Mouse (Mus musculus) midbrain, embryonic 14.5 days (tissue): ENCODE measurements at regions not wholly inside any gene's neighbourhood (a gene's known extent, or its start where the extent isn't known, plus 50 kb on each side); places are given as distances from the start of the nearest gene placed in this dataset.

Experiments used
- ATAC-seq: fragments of 200-750 bp; cut with Nextera tagmentation; 2 replicates; pipeline ENCODE4 v1.8.0; 2017; ENCODE audit warnings: moderate number of reproducible peaks, moderate library complexity; ENCODE audit not compliant: low FRiP score, low TSS enrichment
- DNase-seq: peaks from one replicate; pipeline ENCODE4 v3.0.0-alpha.2; 2015
- H3K27ac ChIP-seq: fragments of 300-500 bp; sonication (generic); replicated peaks from 2 replicates; pipeline ENCODE4 v1.5.1; 2014; ENCODE audit warnings: mild to moderate bottlenecking, low read depth, low read length, moderate library complexity
- H3K27me3 ChIP-seq: fragments of 300-500 bp; sonication (generic); 2 replicates; pipeline ENCODE4 v1.6.1; 2014; ENCODE audit warnings: low read length, control low read depth, mixed read lengths; ENCODE audit not compliant: control insufficient read depth, insufficient read depth
- H3K36me3 ChIP-seq: fragments of 300-500 bp; sonication (generic); 2 replicates; pipeline ENCODE4 v1.6.1; 2014; ENCODE audit warnings: low read length, control low read depth; ENCODE audit not compliant: control insufficient read depth, insufficient read depth
- H3K4me1 ChIP-seq: fragments of 300-500 bp; sonication (generic); 2 replicates; pipeline ENCODE4 v1.6.1; 2014; ENCODE audit warnings: mild to moderate bottlenecking, antibody characterized with exemption, low read length, control low read depth; ENCODE audit not compliant: control insufficient read depth, insufficient read depth
- H3K4me2 ChIP-seq: fragments of 300-500 bp; sonication (generic); 2 replicates; pipeline ENCODE4 v1.6.1; 2014; ENCODE audit warnings: mild to moderate bottlenecking, low read length, moderate library complexity
- H3K4me3 ChIP-seq: fragments of 300-500 bp; sonication (generic); replicated peaks from 2 replicates; pipeline ENCODE4 v1.5.1; 2014; ENCODE audit warnings: low read depth, low read length
- H3K9ac ChIP-seq: fragments of 300-500 bp; sonication (generic); replicated peaks from 2 replicates; pipeline ENCODE4 v1.6.1; 2014; ENCODE audit warnings: mild to moderate bottlenecking, low read length, moderate library complexity
- H3K9me3 ChIP-seq: fragments of 300-500 bp; sonication (generic); 2 replicates; pipeline ENCODE4 v1.6.1; 2016; ENCODE audit warnings: low read length, control low read depth, mixed read lengths; ENCODE audit not compliant: control insufficient read depth
- WGBS: fragments of 180-500 bp; shearing (Covaris S2); extraction: QIAGEN DNeasy Blood & Tissue Kit; methylation state at CpG from one replicate; pipeline ENCODE4 v1.1.7; 2014; 5-methylcytosine and 5-hydroxymethylcytosine counted together

GRCm38 (mm10) chr5:58184616-58185015 is 466.8 kb downstream of the Pcdh7 start:
- H3K27me3 ChIP-seq: no peaks in the 10 kb centered on the region
- H3K36me3 ChIP-seq: no peaks in the 10 kb centered on the region
- no peak overlapping the region for H3K4me2 ChIP-seq
- H3K4me1 ChIP-seq: no peaks in the 10 kb centered on the region
- ATAC-seq (no peak), DNase-seq (no peak)
- no peak overlapping the region for H3K4me3 ChIP-seq
- H3K9me3 ChIP-seq: no peaks in the 10 kb centered on the region
- H3K27ac ChIP-seq: no peak overlapping the region
- no peak overlapping the region for H3K9ac ChIP-seq

GRCm38 (mm10) chr5:58207527-58207926 is 489.8 kb downstream of the Pcdh7 start:
- no peaks in the 10 kb centered on the region for H3K9me3 ChIP-seq
- H3K27me3 ChIP-seq: no peaks in the 10 kb centered on the region
- no peak overlapping the region for H3K4me3 ChIP-seq
- H3K9ac ChIP-seq: no peak overlapping the region
- no peaks in the 10 kb centered on the region for H3K36me3 ChIP-seq
- DNase-seq (no peak), ATAC-seq (no peak)
- H3K4me1 ChIP-seq: no peaks in the 10 kb centered on the region
- H3K4me2 ChIP-seq: no peak overlapping the region
- no peak overlapping the region for H3K27ac ChIP-seq

DNA sequence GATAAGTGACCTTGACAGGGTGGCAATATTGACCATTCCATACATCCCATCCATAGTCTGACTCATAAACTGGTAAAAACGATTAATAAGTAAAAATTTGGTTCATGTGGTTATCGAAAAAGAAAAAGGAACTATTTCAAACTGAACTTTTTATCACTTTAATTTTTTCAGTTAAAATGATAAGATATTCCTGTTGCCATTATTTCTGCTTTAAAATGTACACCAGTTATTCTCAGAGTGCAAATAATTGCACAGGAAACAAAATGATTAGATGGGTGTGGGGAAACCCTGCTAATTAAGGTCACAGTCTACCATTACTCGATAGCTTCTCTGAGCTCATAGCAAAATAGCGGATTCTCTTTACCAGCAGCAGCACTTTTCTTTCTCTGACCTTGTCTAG is 509.4 kb downstream of the Pcdh7 start:
- 90% methylated on average over 4 of the region's 4 CpGs for WGBS
- no peaks in the 10 kb centered on the region for H3K27me3 ChIP-seq
- no peak overlapping the region for H3K4me2 ChIP-seq
- no peaks in the 10 kb centered on the region for H3K9me3 ChIP-seq
- H3K4me3 ChIP-seq: no peak overlapping the region
- H3K4me1 ChIP-seq: no peaks in the 10 kb centered on the region
- H3K27ac ChIP-seq: no peak overlapping the region
- ATAC-seq: no peak
- no peaks in the 10 kb centered on the region for H3K36me3 ChIP-seq
- no peak overlapping the region for H3K9ac ChIP-seq
- DNase-seq: no peak

DNA sequence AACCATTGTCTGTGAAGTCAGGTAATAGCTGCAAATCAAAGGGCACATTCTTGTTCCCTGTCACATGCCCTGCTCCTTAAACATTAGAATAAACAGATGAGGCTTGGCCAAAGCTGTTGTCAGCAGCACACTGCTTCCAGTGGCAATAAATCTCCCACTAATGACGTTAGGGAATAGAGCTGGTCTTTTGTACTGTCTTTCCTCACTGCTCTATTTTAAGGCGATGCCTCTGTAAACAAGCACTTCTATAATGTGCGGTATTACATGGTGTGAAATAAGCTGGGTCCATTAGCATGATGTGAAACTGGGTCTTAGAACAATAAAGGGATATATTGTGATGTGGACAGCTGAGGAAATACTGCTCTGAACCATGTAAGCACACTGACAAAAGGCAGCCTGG is 511.0 kb downstream of the Pcdh7 start:
- DNase-seq (peak; percentile 21), ATAC-seq (no peak; the same call in 1 of the 2 replicates)
- no peak overlapping the region for H3K4me3 ChIP-seq
- H3K36me3 ChIP-seq: no peaks in the 10 kb centered on the region
- no peaks in the 10 kb centered on the region for H3K27me3 ChIP-seq
- no peak overlapping the region for H3K9ac ChIP-seq
- H3K9me3 ChIP-seq: no peaks in the 10 kb centered on the region
- 39% methylated on average over 3 of the region's 3 CpGs for WGBS
- no peak overlapping the region for H3K27ac ChIP-seq
- H3K4me2 ChIP-seq: no peak overlapping the region
- H3K4me1 ChIP-seq: no peaks in the 10 kb centered on the region
